Mouse (Mus musculus) embryo, embryonic 11.5 days (tissue): ENCODE data around the gene Rftn2.
"Not testable (repeated sequence)": the region's sequence is repeated elsewhere in the genome, so short reads cannot be mapped to it uniquely, and the experiment has no call there.

Experiments
- DNase-seq: peaks from one replicate; pipeline ENCODE4 v3.0.0-alpha.2; 2012; ENCODE audit warnings: low read depth, low spot score

Gene Rftn2

DNA sequence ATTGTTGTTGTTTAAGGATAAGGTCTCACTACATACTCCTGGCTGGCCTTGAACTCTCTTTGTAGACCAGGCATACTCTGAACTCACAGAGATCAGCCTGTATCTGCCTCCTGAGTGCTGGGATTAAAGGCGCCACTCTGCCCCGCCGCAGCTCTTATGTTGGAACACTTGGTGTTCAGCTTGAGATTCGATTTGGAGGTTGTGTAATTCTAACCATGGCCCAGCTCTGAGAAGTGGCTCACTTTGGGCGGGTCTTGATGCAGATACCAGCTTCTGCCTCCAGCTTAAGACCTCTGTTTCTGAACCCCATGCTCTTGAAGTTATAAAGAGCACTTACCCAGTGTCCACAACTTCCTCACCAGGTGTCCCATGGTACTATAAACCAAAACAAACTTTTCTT is 96.9 kb downstream of the Rftn2 start:
- DNase-seq, result no peak

GRCm38 (mm10) chr1:55124136-55124535 is 102.4 kb downstream of the Rftn2 start:
- DNase-seq, result not testable (repeated sequence)

DNA sequence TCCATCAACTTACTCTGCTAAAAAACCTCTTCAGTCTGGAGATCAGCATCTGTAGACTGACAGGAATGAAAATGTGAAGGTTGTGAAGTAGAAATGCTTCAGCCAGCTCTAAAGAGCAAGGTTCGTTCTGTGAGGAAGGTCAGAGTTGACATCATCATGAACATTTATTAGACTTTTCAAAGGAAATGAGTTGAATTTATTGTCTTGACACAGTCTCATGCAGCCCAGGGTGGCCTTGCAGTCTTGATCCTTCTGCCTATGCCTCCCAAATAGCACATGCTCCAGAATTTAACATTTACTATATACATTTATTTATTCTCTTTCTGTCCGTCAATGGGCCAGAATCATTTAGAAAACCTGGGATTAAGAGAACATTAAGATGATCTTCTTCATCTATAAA is 103.0 kb downstream of the Rftn2 start:
- no peak for DNase-seq

GRCm38 (mm10) chr1:55123046-55123445 is 103.5 kb downstream of the Rftn2 start:
- no peak for DNase-seq
